Comparison of ENCODE assay signal across 9 mouse cellular contexts in the genomic region with DNA sequence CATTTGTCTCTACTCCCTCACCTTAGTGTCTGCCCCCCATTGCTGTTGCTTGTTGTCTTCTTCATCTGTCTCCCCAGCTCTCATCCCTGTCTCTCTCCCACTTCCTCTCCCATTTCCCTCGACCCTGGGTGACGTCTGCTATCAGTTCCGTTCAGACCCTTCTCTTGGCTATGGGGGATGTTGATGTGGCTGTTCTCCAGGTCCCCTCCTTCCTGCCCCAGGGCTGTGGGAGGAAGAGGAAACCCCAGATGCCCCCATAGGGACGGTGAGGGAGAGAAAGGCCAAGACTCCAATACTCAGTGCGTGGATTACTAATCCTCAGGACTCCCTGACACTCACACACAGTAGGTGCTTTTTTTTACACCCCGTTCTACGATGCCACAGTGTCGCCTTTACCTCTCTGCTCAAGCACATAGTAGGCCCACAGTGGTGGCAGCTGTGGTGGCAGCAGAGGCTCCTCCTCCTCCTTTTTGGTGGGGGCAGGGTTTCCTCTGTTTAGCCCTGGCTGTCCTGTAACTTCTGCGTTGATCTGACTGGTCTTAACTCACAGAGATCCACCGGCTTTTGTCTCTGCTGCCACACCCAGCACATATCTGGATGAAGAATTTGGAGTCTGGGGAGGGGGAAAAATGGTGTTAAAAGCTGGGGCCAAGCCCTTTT. TPM values are rescaled to one million over a fixed set of nuclear protein-coding genes. Genes with fewer than 3 reads are reported as not detected.
A peak's percentile ranks its signal among the peaks of the same experiment; 100 is the strongest.
DNase-seq lines count a peak whose midpoint lies in the region; ATAC-seq and TF ChIP-seq lines count a peak whose summit lies in the region.
"Had no signal": no experiment of that assay in that cellular context is flagged by ENCODE, and none has a peak within 500 bp of the region (broad histone marks: within the 10 kb centered on the region; RNA-seq: fewer than 3 reads in every experiment).

No protein-coding gene starts in this region.

- H3K4me3 ChIP-seq in midbrain, embryonic 10.5 days, result no peak overlapping the region
- no peak overlapping the region for H3K4me3 ChIP-seq in midbrain, embryonic 11.5 days (ENCODE audit: low read depth, low read length)
- H3K4me3 ChIP-seq in heart, embryonic 12.5 days, result no peak overlapping the region
- H3K4me3 ChIP-seq in limb, embryonic 10.5 days, result no peak overlapping the region
- H3K4me3 ChIP-seq in stomach, embryonic 15.5 days (replicated peaks), result no peak overlapping the region
- no peak overlapping the region for H3K4me3 ChIP-seq in left cerebral cortex, adult 2 months
- H3K4me3 ChIP-seq in forebrain, embryonic 16.5 days (replicated peaks; ENCODE audit: low read length), result no peak overlapping the region
- H3K4me3 ChIP-seq: embryonic facial prominence, embryonic 15.5 days had no signal

- no peak overlapping the region for H3K4me2 ChIP-seq in midbrain, embryonic 11.5 days
- H3K4me2 ChIP-seq in heart, embryonic 12.5 days, result no peak overlapping the region
- H3K4me2 ChIP-seq in stomach, embryonic 15.5 days, result no peak overlapping the region
- no peak overlapping the region for H3K4me2 ChIP-seq in forebrain, embryonic 16.5 days (ENCODE audit: low read length)
- H3K4me2 ChIP-seq: embryonic facial prominence, embryonic 15.5 days had no signal

- no peaks in the 10 kb centered on the region for H3K27me3 ChIP-seq in midbrain, embryonic 10.5 days (ENCODE audit: low read depth, poor library complexity, severe bottlenecking)
- no peaks in the 10 kb centered on the region for H3K27me3 ChIP-seq in midbrain, embryonic 11.5 days (ENCODE audit: control insufficient read depth, insufficient read depth, low read length)
- H3K27me3 ChIP-seq in heart, embryonic 12.5 days (replicated peaks), result no peaks in the 10 kb centered on the region
- H3K27me3 ChIP-seq in limb, embryonic 10.5 days (ENCODE audit: low read depth, poor library complexity, severe bottlenecking), result no peaks in the 10 kb centered on the region
- no peaks in the 10 kb centered on the region for H3K27me3 ChIP-seq in stomach, embryonic 15.5 days (replicated peaks)
- no peaks in the 10 kb centered on the region for H3K27me3 ChIP-seq in forebrain, embryonic 16.5 days (replicated peaks; ENCODE audit: control insufficient read depth, insufficient read depth, low read length)
- H3K27me3 ChIP-seq: embryonic facial prominence, embryonic 15.5 days had no signal

- H3K36me3 ChIP-seq in midbrain, embryonic 10.5 days, result 0 out of 2 replicates have a peak, but pooled peaks cover 3% of the 10 kb centered on the region
- H3K36me3 ChIP-seq in midbrain, embryonic 11.5 days (ENCODE audit: control insufficient read depth, insufficient read depth, low read length), result no peaks in the 10 kb centered on the region
- H3K36me3 ChIP-seq in heart, embryonic 12.5 days, result no peaks in the 10 kb centered on the region
- peaks cover 7% of the 10 kb centered on the region for H3K36me3 ChIP-seq in limb, embryonic 10.5 days
- H3K36me3 ChIP-seq in stomach, embryonic 15.5 days, result no peaks in the 10 kb centered on the region
- no peaks in the 10 kb centered on the region for H3K36me3 ChIP-seq in forebrain, embryonic 16.5 days (ENCODE audit: control insufficient read depth, insufficient read depth)
- H3K36me3 ChIP-seq: embryonic facial prominence, embryonic 15.5 days had no signal

- 74% methylated on average over 10 of the region's 10 CpGs for WGBS in midbrain, embryonic 10.5 days
- WGBS in midbrain, embryonic 11.5 days, result 80% methylated on average over 10 of the region's 10 CpGs
- 43% methylated on average over 10 of the region's 10 CpGs for WGBS in heart, embryonic 12.5 days
- 71% methylated on average over 10 of the region's 10 CpGs for WGBS in limb, embryonic 10.5 days
- 60% methylated on average over 10 of the region's 10 CpGs for whole genome bisulfite sequencing in stomach, embryonic 15.5 days
- 74% methylated on average over 10 of the region's 10 CpGs for WGBS in forebrain, embryonic 16.5 days

- no peak for ATAC-seq in midbrain, embryonic 11.5 days (ENCODE audit: low FRiP score)
- ATAC-seq in heart, embryonic 12.5 days (ENCODE audit: insufficient number of reproducible peaks, low FRiP score), result peak; percentile 53
- ATAC-seq in stomach, embryonic 15.5 days (ENCODE audit: insufficient read depth, low FRiP score, low read depth), result no peak
- ATAC-seq in inflammation-experienced regulatory T-cells, adult 6 months, result no peak
- no peak for ATAC-seq in forebrain, embryonic 16.5 days

- no peak overlapping the region for H3K9ac ChIP-seq in midbrain, embryonic 11.5 days (ENCODE audit: low read length)
- no peak overlapping the region for H3K9ac ChIP-seq in heart, embryonic 12.5 days
- H3K9ac ChIP-seq in stomach, embryonic 15.5 days, result no peak overlapping the region
- H3K9ac ChIP-seq in forebrain, embryonic 16.5 days (replicated peaks; ENCODE audit: low read depth, low read length), result no peak overlapping the region
- H3K9ac ChIP-seq: embryonic facial prominence, embryonic 15.5 days had no signal

- intact Hi-C loops in left cerebral cortex, adult 2 months (cut with DNase I), result no loop called here

- no peak for TF ChIP-seq CTCF in left cerebral cortex, adult 2 months (IDR thresholded peaks at IDR 0.05)

- H3K27ac ChIP-seq in midbrain, embryonic 10.5 days (replicated peaks), result 0 out of 2 replicates have a peak overlapping the region, but pooled peaks have one; percentile 14
- H3K27ac ChIP-seq in midbrain, embryonic 11.5 days (ENCODE audit: low read depth, low read length), result no peak overlapping the region
- H3K27ac ChIP-seq in heart, embryonic 12.5 days (ENCODE audit: poor library complexity, severe bottlenecking), result peak overlapping the region; percentile 55
- peak overlapping the region; percentile 62 for H3K27ac ChIP-seq in limb, embryonic 10.5 days
- peak overlapping the region; percentile 61; the same call in 1 of the 2 replicates for H3K27ac ChIP-seq in stomach, embryonic 15.5 days
- H3K27ac ChIP-seq in left cerebral cortex, adult 2 months, result no peak overlapping the region
- no peak overlapping the region for H3K27ac ChIP-seq in forebrain, embryonic 16.5 days (ENCODE audit: low read length)
- H3K27ac ChIP-seq: embryonic facial prominence, embryonic 15.5 days had no signal

- DNase-seq in midbrain, embryonic 10.5 days (ENCODE audit: low spot score), result no peak
- DNase-seq in midbrain, embryonic 11.5 days (ENCODE audit: low spot score, missing footprints), result no peak
- DNase-seq in limb, embryonic 10.5 days (ENCODE audit: low spot score), result no peak
- DNase-seq in left cerebral cortex, adult 2 months (ENCODE audit: extremely low spot score in 1 of 2, low spot score in 2 of 2), result no peak

- peaks cover 55% of the 10 kb centered on the region for H3K4me1 ChIP-seq in midbrain, embryonic 10.5 days
- H3K4me1 ChIP-seq in midbrain, embryonic 11.5 days (ENCODE audit: control insufficient read depth, insufficient read depth, low read length), result no peaks in the 10 kb centered on the region; the same call in 1 of the 2 replicates
- H3K4me1 ChIP-seq in heart, embryonic 12.5 days (replicated peaks), result peaks cover 87% of the 10 kb centered on the region
- peaks cover 50% of the 10 kb centered on the region for H3K4me1 ChIP-seq in limb, embryonic 10.5 days
- H3K4me1 ChIP-seq in stomach, embryonic 15.5 days, result peaks cover 42% of the 10 kb centered on the region
- H3K4me1 ChIP-seq in forebrain, embryonic 16.5 days (replicated peaks; ENCODE audit: control insufficient read depth, insufficient read depth, low read length), result 0 out of 2 replicates have a peak, but pooled peaks cover 2% of the 10 kb centered on the region

- no peaks in the 10 kb centered on the region for H3K9me3 ChIP-seq in midbrain, embryonic 10.5 days (replicated peaks)
- no peaks in the 10 kb centered on the region for H3K9me3 ChIP-seq in midbrain, embryonic 11.5 days (ENCODE audit: control insufficient read depth, low read length)
- no peaks in the 10 kb centered on the region for H3K9me3 ChIP-seq in heart, embryonic 12.5 days (replicated peaks)
- no peaks in the 10 kb centered on the region for H3K9me3 ChIP-seq in limb, embryonic 10.5 days (replicated peaks)
- H3K9me3 ChIP-seq in stomach, embryonic 15.5 days, result no peaks in the 10 kb centered on the region
- no peaks in the 10 kb centered on the region for H3K9me3 ChIP-seq in forebrain, embryonic 16.5 days (ENCODE audit: control insufficient read depth, low read length)
- H3K9me3 ChIP-seq: embryonic facial prominence, embryonic 15.5 days had no signal

RNA-seq across cellular contexts. Expression of a gene that starts 7.2 kb away (rescaled TPM):
- 35.9 and 37.0 TPM in 2 replicates for polyA plus RNA-seq in midbrain, embryonic 10.5 days (2016; fragmentation: Nextera tagmentation; extraction: Ambion mirVana)
- 29.3 and 33.5 TPM in 2 replicates for polyA plus RNA-seq in midbrain, embryonic 11.5 days (2014; fragmentation: Nextera tagmentation; extraction: Ambion mirVana)
- polyA plus RNA-seq in heart, embryonic 12.5 days (2016; fragmentation: Nextera tagmentation; extraction: Ambion mirVana), result 34.4 and 36.4 TPM in 2 replicates
- polyA plus RNA-seq in limb, embryonic 10.5 days (2016; fragmentation: Nextera tagmentation; extraction: Ambion mirVana), result 37.5 and 38.0 TPM in 2 replicates
- 40.8 and 44.4 TPM in 2 replicates for polyA plus RNA-seq in stomach, embryonic 15.5 days (2015; fragmentation: Nextera tagmentation; extraction: Ambion mirVana)
- polyA plus RNA-seq in inflammation-experienced regulatory T-cells, adult 6 months (2017; shearing (Covaris generic)), result 100 to 1,000 TPM in 1 of 3 experiments, 10 to 100 TPM in 2; 59.1 to 111 (median 64.1) TPM
- total RNA-seq in left cerebral cortex, adult 2 months (2021), result 10 to 100 TPM; 37.5 to 41.9 TPM
- polyA plus RNA-seq in forebrain, embryonic 16.5 days (2015; fragmentation: Nextera tagmentation; extraction: Ambion mirVana), result 27.9 and 30.2 TPM in 2 replicates

RNA-seq across cellular contexts. Expression of a gene that starts 28.1 kb away (rescaled TPM):
- 0.41 and 0.91 TPM in 2 replicates for polyA plus RNA-seq in midbrain, embryonic 10.5 days (2016; fragmentation: Nextera tagmentation; extraction: Ambion mirVana)
- 0.29 and 0.84 TPM in 2 replicates for polyA plus RNA-seq in midbrain, embryonic 11.5 days (2014; fragmentation: Nextera tagmentation; extraction: Ambion mirVana)
- 0.46 and 0.67 TPM in 2 replicates for polyA plus RNA-seq in heart, embryonic 12.5 days (2016; fragmentation: Nextera tagmentation; extraction: Ambion mirVana)
- polyA plus RNA-seq in limb, embryonic 10.5 days (2016; fragmentation: Nextera tagmentation; extraction: Ambion mirVana), result not detected in 2 replicates
- polyA plus RNA-seq in stomach, embryonic 15.5 days (2015; fragmentation: Nextera tagmentation; extraction: Ambion mirVana), result 4.0 TPM in 2 replicates
- under 1 TPM in 1 of 3 experiments, not detected in 2; 0.97 TPM for polyA plus RNA-seq in inflammation-experienced regulatory T-cells, adult 6 months (2017; shearing (Covaris generic))
- total RNA-seq in left cerebral cortex, adult 2 months (2021), result 1 to 10 TPM; 6.9 to 7.4 TPM
- polyA plus RNA-seq in forebrain, embryonic 16.5 days (2015; fragmentation: Nextera tagmentation; extraction: Ambion mirVana), result 4.6 and 5.8 TPM in 2 replicates

RNA-seq across cellular contexts. Expression of a gene that starts 31.4 kb away (rescaled TPM):
- polyA plus RNA-seq in midbrain, embryonic 10.5 days (2016; fragmentation: Nextera tagmentation; extraction: Ambion mirVana), result 0.43 and 1.4 TPM in 2 replicates
- polyA plus RNA-seq in midbrain, embryonic 11.5 days (2014; fragmentation: Nextera tagmentation; extraction: Ambion mirVana), result 0.52 and 2.0 TPM in 2 replicates
- 0.57 and 0.64 TPM in 2 replicates for polyA plus RNA-seq in heart, embryonic 12.5 days (2016; fragmentation: Nextera tagmentation; extraction: Ambion mirVana)
- 0.34 and 0.46 TPM in 2 replicates for polyA plus RNA-seq in limb, embryonic 10.5 days (2016; fragmentation: Nextera tagmentation; extraction: Ambion mirVana)
- 1.7 TPM in 2 replicates for polyA plus RNA-seq in stomach, embryonic 15.5 days (2015; fragmentation: Nextera tagmentation; extraction: Ambion mirVana)
- polyA plus RNA-seq in inflammation-experienced regulatory T-cells, adult 6 months (2017; shearing (Covaris generic)), result 1 to 10 TPM in 1 of 3 experiments, under 1 TPM in 1, not detected in 1; 0.56 to 1.3 TPM
- under 1 TPM in 1 of 2 experiments, not detected in 1; 0.49 TPM for total RNA-seq in left cerebral cortex, adult 2 months (2021)
- 0.75 and 1.4 TPM in 2 replicates for polyA plus RNA-seq in forebrain, embryonic 16.5 days (2015; fragmentation: Nextera tagmentation; extraction: Ambion mirVana)

RNA-seq across cellular contexts. Expression of a gene that starts 42.5 kb away (rescaled TPM):
- polyA plus RNA-seq in midbrain, embryonic 10.5 days (2016; fragmentation: Nextera tagmentation; extraction: Ambion mirVana), result 43.0 and 47.6 TPM in 2 replicates
- 22.1 and 25.8 TPM in 2 replicates for polyA plus RNA-seq in midbrain, embryonic 11.5 days (2014; fragmentation: Nextera tagmentation; extraction: Ambion mirVana)
- 21.6 and 22.3 TPM in 2 replicates for polyA plus RNA-seq in heart, embryonic 12.5 days (2016; fragmentation: Nextera tagmentation; extraction: Ambion mirVana)
- 43.5 and 44.4 TPM in 2 replicates for polyA plus RNA-seq in limb, embryonic 10.5 days (2016; fragmentation: Nextera tagmentation; extraction: Ambion mirVana)
- polyA plus RNA-seq in stomach, embryonic 15.5 days (2015; fragmentation: Nextera tagmentation; extraction: Ambion mirVana), result 23.3 and 25.3 TPM in 2 replicates
- 10 to 100 TPM; 14.7 to 26.1 (median 15.3) TPM for polyA plus RNA-seq in inflammation-experienced regulatory T-cells, adult 6 months (2017; shearing (Covaris generic))
- 10 to 100 TPM; 43.0 to 45.0 TPM for total RNA-seq in left cerebral cortex, adult 2 months (2021)
- 34.7 and 36.7 TPM in 2 replicates for polyA plus RNA-seq in forebrain, embryonic 16.5 days (2015; fragmentation: Nextera tagmentation; extraction: Ambion mirVana)

RNA-seq across cellular contexts. Expression of a gene that starts 59.2 kb away (rescaled TPM):
- polyA plus RNA-seq in midbrain, embryonic 10.5 days (2016; fragmentation: Nextera tagmentation; extraction: Ambion mirVana), result 48.7 and 51.0 TPM in 2 replicates
- 46.0 and 46.8 TPM in 2 replicates for polyA plus RNA-seq in midbrain, embryonic 11.5 days (2014; fragmentation: Nextera tagmentation; extraction: Ambion mirVana)
- 23.8 and 25.2 TPM in 2 replicates for polyA plus RNA-seq in heart, embryonic 12.5 days (2016; fragmentation: Nextera tagmentation; extraction: Ambion mirVana)
- polyA plus RNA-seq in limb, embryonic 10.5 days (2016; fragmentation: Nextera tagmentation; extraction: Ambion mirVana), result 56.2 and 59.2 TPM in 2 replicates
- 34.0 and 37.3 TPM in 2 replicates for polyA plus RNA-seq in stomach, embryonic 15.5 days (2015; fragmentation: Nextera tagmentation; extraction: Ambion mirVana)
- polyA plus RNA-seq in inflammation-experienced regulatory T-cells, adult 6 months (2017; shearing (Covaris generic)), result 1 to 10 TPM; 2.9 to 4.8 (median 4.4) TPM
- 10 to 100 TPM; 23.1 to 29.9 TPM for total RNA-seq in left cerebral cortex, adult 2 months (2021)
- 52.6 and 62.5 TPM in 2 replicates for polyA plus RNA-seq in forebrain, embryonic 16.5 days (2015; fragmentation: Nextera tagmentation; extraction: Ambion mirVana)

Comparison
In these comparisons a context has a peak if more than half of its experiments do, and no peak if none do; other contexts are left out.
1. H3K27ac ChIP-seq: peak in midbrain, embryonic 10.5 days (single experiment), heart, embryonic 12.5 days (single experiment), limb, embryonic 10.5 days (single experiment) and stomach, embryonic 15.5 days (single experiment); none in midbrain, embryonic 11.5 days (single experiment), left cerebral cortex, adult 2 months (single experiment) and forebrain, embryonic 16.5 days (single experiment).